Mouse (Mus musculus): ENCODE data around the gene Agbl4. TPM values are rescaled to one million over a fixed set of nuclear protein-coding genes. Genes with fewer than 3 reads are reported as not detected.

Gene Agbl4
- total and polyA plus RNA-seq, 3 experiments: not detected

GRCm38 (mm10) chr4:111377159-111377558, 979.7 kb downstream of the Agbl4 start:
- TF ChIP-seq MYB (IDR thresholded peaks at IDR 0.05; ENCODE audit: low read depth, low read length): no peak

DNA sequence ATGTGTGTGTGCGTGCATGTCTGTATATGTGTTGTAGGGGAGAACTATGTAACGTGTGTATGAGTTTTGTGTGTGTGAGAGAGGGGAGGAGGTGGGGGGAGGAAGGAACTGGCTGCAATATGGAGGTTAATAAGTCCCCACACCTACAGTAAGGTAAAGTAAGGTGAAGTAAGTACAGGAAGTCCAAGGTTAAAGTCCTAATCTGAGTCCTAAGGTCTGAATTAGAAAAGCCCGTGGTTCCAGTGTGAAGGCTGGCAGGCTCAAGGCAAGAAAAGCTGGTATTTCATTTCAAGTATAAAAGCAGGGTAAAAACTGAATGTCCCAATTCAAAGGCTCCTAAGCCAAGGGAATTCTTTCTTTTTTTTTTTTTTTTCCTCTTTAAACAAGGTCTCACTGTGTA, 980.6 kb downstream of the Agbl4 start:
- TF ChIP-seq USF1 (IDR thresholded peaks at IDR 0.05; ENCODE audit: low read depth, low read length) (no peak), JUND (IDR thresholded peaks at IDR 0.05; ENCODE audit: low read depth, low read length) (no peak), TCF12 (IDR thresholded peaks at IDR 0.05; ENCODE audit: low read depth, low read length) (no peak), NRF1 (IDR thresholded peaks at IDR 0.05; ENCODE audit: insufficient read depth, low read depth, low read length, poor library complexity, severe bottlenecking) (no peak), UBTF (IDR thresholded peaks at IDR 0.05; ENCODE audit: borderline replicate concordance, insufficient read depth, low read depth, low read length) (no peak), ZNF384 (IDR thresholded peaks at IDR 0.05; ENCODE audit: low read depth, low read length) (no peak), CHD1 (IDR thresholded peaks at IDR 0.05; ENCODE audit: low read depth, low read length) (no peak), ZKSCAN1 (IDR thresholded peaks at IDR 0.05; ENCODE audit: low read depth, low read length) (no peak), MAX (IDR thresholded peaks at IDR 0.05; ENCODE audit: low read length) (no peak)
- no peak for DNase-seq (ENCODE audit: low read depth, low spot score)
- no peak overlapping the region for H3K27ac ChIP-seq (ENCODE audit: control insufficient read depth, low read depth, low read length)
- H3K79me2 ChIP-seq (ENCODE audit: control insufficient read depth, insufficient read depth, low read length, poor library complexity): no peaks in the 10 kb centered on the region
- H3K4me3 ChIP-seq (ENCODE audit: control insufficient read depth in 1 of 2, insufficient read depth in 1 of 2, low read depth in 2 of 2, low read length in 2 of 2): no peak overlapping the region
- H3K27me3 ChIP-seq (ENCODE audit: control insufficient read depth in 1 of 2, insufficient read depth in 2 of 2, low read length in 2 of 2): no peaks in the 10 kb centered on the region
- no peaks in the 10 kb centered on the region for H3K9me3 ChIP-seq (replicated peaks; ENCODE audit: insufficient read depth, low read length)
- no peak overlapping the region for H3K9ac ChIP-seq (ENCODE audit: control insufficient read depth, low read depth, low read length, poor library complexity, severe bottlenecking)
- no peaks in the 10 kb centered on the region for H3K36me3 ChIP-seq (ENCODE audit: control insufficient read depth in 1 of 2, insufficient read depth in 2 of 2, low read length in 2 of 2)
- H3K4me1 ChIP-seq (ENCODE audit: control insufficient read depth in 1 of 2, insufficient read depth in 2 of 2, low read length in 2 of 2): no peaks in the 10 kb centered on the region

More at GRCm38 (mm10) chr4:111377159-111377558, 979.7 kb downstream of the Agbl4 start:
- Histone ChIP-seq H3K27me3 (ENCODE audit: control insufficient read depth in 1 of 2, insufficient read depth in 2 of 2, low read length in 2 of 2) (no peaks in the 10 kb centered on the region), H3K36me3 (ENCODE audit: control insufficient read depth in 1 of 2, insufficient read depth in 2 of 2, low read length in 2 of 2) (no peaks in the 10 kb centered on the region), H3K4me1 (ENCODE audit: control insufficient read depth in 1 of 2, insufficient read depth in 2 of 2, low read length in 2 of 2) (no peaks in the 10 kb centered on the region), H3K9ac (ENCODE audit: control insufficient read depth, low read depth, low read length, poor library complexity, severe bottlenecking) (no peak overlapping the region), H3K79me2 (ENCODE audit: control insufficient read depth, insufficient read depth, low read length, poor library complexity) (no peaks in the 10 kb centered on the region), H3K4me3 (ENCODE audit: control insufficient read depth in 1 of 2, insufficient read depth in 1 of 2, low read depth in 2 of 2, low read length in 2 of 2) (no peak overlapping the region), H3K9me3 (replicated peaks; ENCODE audit: insufficient read depth, low read length) (no peaks in the 10 kb centered on the region), H3K27ac (ENCODE audit: control insufficient read depth, low read depth, low read length) (no peak overlapping the region)
- DNase-seq (ENCODE audit: low read depth, low spot score): no peak

GRCm38 (mm10) chr4:111383101-111383500, 985.6 kb downstream of the Agbl4 start:
- no peaks in the 10 kb centered on the region for H3K4me1 ChIP-seq (ENCODE audit: control insufficient read depth in 1 of 2, insufficient read depth in 2 of 2, low read length in 2 of 2)
- H3K9me3 ChIP-seq (replicated peaks; ENCODE audit: insufficient read depth, low read length): no peaks in the 10 kb centered on the region
- H3K27me3 ChIP-seq (ENCODE audit: control insufficient read depth in 1 of 2, insufficient read depth in 2 of 2, low read length in 2 of 2): no peaks in the 10 kb centered on the region
- no peak overlapping the region for H3K9ac ChIP-seq (ENCODE audit: control insufficient read depth, low read depth, low read length, poor library complexity, severe bottlenecking)
- H3K27ac ChIP-seq (ENCODE audit: control insufficient read depth, low read depth, low read length): no peak overlapping the region
- DNase-seq (ENCODE audit: low read depth, low spot score): no peak
- no peaks in the 10 kb centered on the region for H3K79me2 ChIP-seq (ENCODE audit: control insufficient read depth, insufficient read depth, low read length, poor library complexity)
- TF ChIP-seq POLR2AphosphoS2 (IDR thresholded peaks at IDR 0.05; ENCODE audit: low read length) (no peak), MYB (IDR thresholded peaks at IDR 0.05; ENCODE audit: low read depth, low read length) (no peak), CHD2 (IDR thresholded peaks at IDR 0.05; ENCODE audit: low read length) (no peak), CHD1 (IDR thresholded peaks at IDR 0.05; ENCODE audit: low read depth, low read length) (no peak), MEF2A (IDR thresholded peaks at IDR 0.05; ENCODE audit: extremely low read depth, insufficient replicate concordance, low read depth, low read length, poor library complexity, severe bottlenecking) (no peak), BHLHE40 (IDR thresholded peaks at IDR 0.05; ENCODE audit: borderline replicate concordance, low read depth, low read length) (no peak)
- no peak overlapping the region for H3K4me3 ChIP-seq (ENCODE audit: control insufficient read depth in 1 of 2, insufficient read depth in 1 of 2, low read depth in 2 of 2, low read length in 2 of 2)
- H3K36me3 ChIP-seq (ENCODE audit: control insufficient read depth in 1 of 2, insufficient read depth in 2 of 2, low read length in 2 of 2): no peaks in the 10 kb centered on the region
